Mouse (Mus musculus) CH12.LX (cell line): ENCODE data around the gene Rab40c. TPM values are rescaled to one million over a fixed set of nuclear protein-coding genes. Genes with fewer than 3 reads are reported as not detected.
A peak's percentile ranks its signal among the peaks of the same experiment; 100 is the strongest.

Experiments used
- DNase-seq: peaks from one replicate; pipeline ENCODE4 v3.0.0-alpha.2; 2013; ENCODE audit errors: extremely low read depth
- H3K27ac ChIP-seq: 2 replicates; pipeline ENCODE4 v1.5.1; 2012; ENCODE audit warnings: low read depth, mild to moderate bottlenecking, control low read depth, moderate library complexity; ENCODE audit not compliant: insufficient read depth
- H3K27me3 ChIP-seq: replicated peaks from 2 replicates; pipeline ENCODE3; 2012; ENCODE audit warnings: inconsistent platforms
- H3K36me3 ChIP-seq, 2 experiments: replicated peaks in 1 of 2; 2 replicates each; pipeline versions ENCODE3 to v1.6.1; 2012; ENCODE audit warnings: inconsistent platforms in 1 of 2, low read length in 1 of 2, mild to moderate bottlenecking in 1 of 2, mixed read lengths in 1 of 2, moderate library complexity in 1 of 2; ENCODE audit not compliant: control insufficient read depth in 1 of 2, insufficient read depth in 1 of 2
- H3K4me1 ChIP-seq, 2 experiments: 2 replicates each; pipeline ENCODE4 v1.6.1; 2012; ENCODE audit warnings: inconsistent platforms in 1 of 2, moderate library complexity in 1 of 2; ENCODE audit not compliant: insufficient read depth in 2 of 2, control insufficient read depth in 1 of 2
- H3K4me2 ChIP-seq: 2 replicates; pipeline ENCODE4 v1.6.1; 2012; ENCODE audit warnings: low read depth, mild to moderate bottlenecking, control low read depth; ENCODE audit not compliant: poor library complexity, insufficient read depth, severe bottlenecking
- H3K4me3 ChIP-seq, 3 experiments: fragments of 150-350 bp in 1 of 3; sonication (generic) in 1 of 3; replicated peaks in 1 of 3; 2 replicates each; pipeline versions ENCODE3 to v1.5.1; 2011 to 2012; ENCODE audit warnings: low read depth in 2 of 3, low read length in 2 of 3, mild to moderate bottlenecking in 2 of 3, moderate library complexity in 2 of 3, control low read depth in 1 of 3, improper control_type of control experiment in 1 of 3, inconsistent platforms in 1 of 3, mixed read lengths in 1 of 3; ENCODE audit not compliant: poor library complexity in 1 of 3
- H3K79me2 ChIP-seq: replicated peaks from 2 replicates; pipeline ENCODE4 v1.6.1; 2012; ENCODE audit warnings: mild to moderate bottlenecking, moderate library complexity; ENCODE audit not compliant: control insufficient read depth, poor library complexity, insufficient read depth, severe bottlenecking; ENCODE audit errors: extremely low read depth
- H3K9ac ChIP-seq: 2 replicates; pipeline ENCODE4 v1.6.1; 2012; ENCODE audit warnings: low read depth, mild to moderate bottlenecking, control low read depth, moderate library complexity; ENCODE audit not compliant: insufficient read depth
- H3K9me3 ChIP-seq: replicated peaks from 2 replicates; pipeline ENCODE3; 2012; ENCODE audit warnings: low read length, inconsistent platforms, mixed read lengths
- BHLHE40 ChIP-seq: IDR thresholded peaks from 2 replicates; pipeline ENCODE4 v1.6.1; 2011; ENCODE audit warnings: mild to moderate bottlenecking, low read depth, low read length, improper control_type of control experiment
- CHD1 ChIP-seq: IDR thresholded peaks from 2 replicates; pipeline ENCODE4 v1.6.1; 2012; ENCODE audit warnings: low read depth, low read length, improper control_type of control experiment, inconsistent platforms
- CTCF ChIP-seq, 2 experiments: IDR thresholded peaks in 1 of 2; conservative IDR thresholded peaks in 1 of 2; 2 replicates each; pipeline ENCODE4 v1.5.1; 2011 to 2012; ENCODE audit warnings: low read depth in 2 of 2, low read length in 2 of 2, improper control_type of control experiment in 1 of 2, inconsistent platforms in 1 of 2, mild to moderate bottlenecking in 1 of 2, moderate library complexity in 1 of 2
- E2F4 ChIP-seq: IDR thresholded peaks from 2 replicates; pipeline ENCODE4 v1.6.1; 2011; ENCODE audit warnings: low read depth, low read length, improper control_type of control experiment; ENCODE audit not compliant: insufficient replicate concordance
- ETS1 ChIP-seq: conservative IDR thresholded peaks from 2 replicates; pipeline ENCODE4 v1.6.1; 2012; ENCODE audit warnings: low read depth, mild to moderate bottlenecking, inconsistent platforms, low read length, improper control_type of control experiment, moderate library complexity
- GABPA ChIP-seq: IDR thresholded peaks from 2 replicates; pipeline ENCODE4 v1.6.1; 2012; ENCODE audit warnings: low read depth, low read length, improper control_type of control experiment, inconsistent platforms; ENCODE audit not compliant: insufficient replicate concordance
- IRF4 ChIP-seq: IDR thresholded peaks from 2 replicates; pipeline ENCODE4 v1.6.1; 2014; ENCODE audit warnings: low read depth, mild to moderate bottlenecking, inconsistent platforms, low read length, improper control_type of control experiment
- KAT2A ChIP-seq: IDR thresholded peaks from 2 replicates; pipeline ENCODE4 v1.6.1; 2012; ENCODE audit warnings: low read length, improper control_type of control experiment, inconsistent platforms; ENCODE audit not compliant: insufficient replicate concordance
- MAFK ChIP-seq: IDR thresholded peaks from 2 replicates; pipeline ENCODE4 v1.6.1; 2011; ENCODE audit warnings: low read length, improper control_type of control experiment; ENCODE audit not compliant: insufficient replicate concordance
- MAX ChIP-seq: IDR thresholded peaks from 2 replicates; pipeline ENCODE4 v1.6.1; 2011; ENCODE audit warnings: low read length, improper control_type of control experiment
- MAZ ChIP-seq: IDR thresholded peaks from 2 replicates; pipeline ENCODE4 v1.6.1; 2012; ENCODE audit warnings: low read depth, mild to moderate bottlenecking, inconsistent platforms, low read length, improper control_type of control experiment, moderate library complexity
- MXI1 ChIP-seq: IDR thresholded peaks from 2 replicates; pipeline ENCODE4 v1.6.1; 2011; ENCODE audit warnings: mild to moderate bottlenecking, low read depth, low read length, improper control_type of control experiment
- NRF1 ChIP-seq: IDR thresholded peaks from 2 replicates; pipeline ENCODE4 v1.6.1; 2014; ENCODE audit warnings: low read depth, mild to moderate bottlenecking, inconsistent platforms, low read length, improper control_type of control experiment, moderate library complexity
- PAX5 ChIP-seq: IDR thresholded peaks from 2 replicates; pipeline ENCODE4 v1.6.1; 2012; ENCODE audit warnings: low read length, inconsistent platforms, mixed read lengths
- POLR2A ChIP-seq: IDR thresholded peaks from 2 replicates; pipeline ENCODE4 v1.6.1; 2011; ENCODE audit warnings: low read depth, mild to moderate bottlenecking, improper control_type of control experiment, low read length
- POLR2AphosphoS2 ChIP-seq: IDR thresholded peaks from 2 replicates; pipeline ENCODE4 v1.6.1; 2011; ENCODE audit warnings: low read depth, low read length, improper control_type of control experiment
- RAD21 ChIP-seq: IDR thresholded peaks from 2 replicates; pipeline ENCODE4 v1.6.1; 2011; ENCODE audit warnings: low read depth, mild to moderate bottlenecking, low read length, improper control_type of control experiment, moderate library complexity
- RCOR1 ChIP-seq: conservative IDR thresholded peaks from 2 replicates; pipeline ENCODE4 v1.6.1; 2012; ENCODE audit warnings: low read depth, mild to moderate bottlenecking, inconsistent platforms, low read length, improper control_type of control experiment
- UBTF ChIP-seq: IDR thresholded peaks from 2 replicates; pipeline ENCODE4 v1.6.1; 2012; ENCODE audit warnings: low read depth, mild to moderate bottlenecking, inconsistent platforms, low read length, improper control_type of control experiment, moderate library complexity
- USF1 ChIP-seq: IDR thresholded peaks from 2 replicates; pipeline ENCODE4 v1.6.1; 2014; ENCODE audit warnings: low read depth, mild to moderate bottlenecking, inconsistent platforms, low read length, improper control_type of control experiment
- ZC3H11A ChIP-seq: IDR thresholded peaks from 2 replicates; pipeline ENCODE4 v1.6.1; 2012; ENCODE audit warnings: low read depth, mild to moderate bottlenecking, inconsistent platforms, low read length, improper control_type of control experiment
- ZNF384 ChIP-seq: IDR thresholded peaks from 2 replicates; pipeline ENCODE4 v1.6.1; 2012; ENCODE audit warnings: low read depth, low read length, improper control_type of control experiment, inconsistent platforms
- dilution Hi-C: fragments of 300-500 bp; cut with MboI; formaldehyde crosslinking; loops from 2 replicates; pipeline ENCODE4 v1.14.3; 2020; ENCODE audit warnings: low sequenced_read_pairs; ENCODE audit not compliant: extremely low pct_unique_long_range_greater_than_20kb, extremely low pct_ligation_motif_present
- in situ Hi-C: fragments of 300-500 bp; cut with MboI; formaldehyde crosslinking; loops from 3 replicates; pipeline ENCODE4 v1.14.3; 2019; ENCODE audit warnings: low sequenced_read_pairs, low pct_ligation_motif_present, low pct_unique_long_range_greater_than_20kb, mixed read lengths
- polyA plus RNA-seq: library from polyadenylated mRNA; unstranded; fragments of >175 nt; gene quantifications from 2 replicates; pipeline ENCODE4 v1.2.1, GENCODE M21; 2012; ENCODE audit warnings: low read depth; ENCODE audit not compliant: insufficient read length
- total RNA-seq, 2 experiments: library from RNA; depleted of rRNA; stranded (reverse); fragments of 300-350 nt in 1 of 2; fragments of >200 nt in 1 of 2; gene quantifications; 2 replicates each; pipeline ENCODE4 v1.2.3; 2012 to 2014

Rab40c gene
- total and polyA plus RNA-seq, 3 experiments: 8.0 to 14.4 (median 9.2) TPM

DNA sequence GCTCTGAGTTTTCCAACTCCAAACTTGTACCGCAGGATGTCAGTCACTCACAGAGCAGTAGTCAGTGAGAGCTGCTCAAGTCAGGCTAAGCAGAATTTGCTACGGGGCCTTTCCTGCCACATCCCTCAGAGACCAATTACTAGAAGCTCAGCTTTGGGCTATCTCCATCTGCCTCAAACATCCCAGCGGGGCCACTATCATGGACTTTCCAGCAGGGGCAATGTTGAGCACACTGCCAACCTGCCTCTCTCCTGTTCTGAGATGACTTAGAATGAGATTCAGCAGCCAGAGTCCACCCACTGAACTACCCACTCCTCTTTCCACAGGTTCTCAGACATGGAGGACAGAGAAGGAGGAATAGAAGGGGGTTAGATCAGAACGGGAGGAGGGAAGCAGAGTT is 33.9 kb downstream of the Rab40c start:
- H3K79me2 ChIP-seq: no peaks in the 10 kb centered on the region
- no peak overlapping the region for H3K27ac ChIP-seq
- no peak overlapping the region for H3K4me2 ChIP-seq
- TF ChIP-seq RAD21 (peak; percentile 23), POLR2A (no peak), NRF1 (no peak), CTCF (conservative IDR thresholded peaks at IDR 0.05 in 1 of 2, IDR thresholded peaks at IDR 0.05 in 1 of 2; ENCODE audit: low read depth in 2 of 2, low read length in 2 of 2) (peak; percentile 48 to 66; a peak in 3 of 4 replicates)
- no peak overlapping the region for H3K9ac ChIP-seq
- H3K36me3 ChIP-seq: peaks cover 53 to 95% of the 10 kb centered on the region in 2 experiments
- peaks cover 0 to 5% of the 10 kb centered on the region in 2 experiments; a peak in 1 of 4 replicates for H3K4me1 ChIP-seq
- no peaks in the 10 kb centered on the region for H3K27me3 ChIP-seq
- dilution Hi-C loops: no loop called here
- H3K4me3 ChIP-seq: no peak overlapping the region
- no peaks in the 10 kb centered on the region for H3K9me3 ChIP-seq
- in situ Hi-C loops: no loop called here
- peak; percentile 57 for DNase-seq

DNA sequence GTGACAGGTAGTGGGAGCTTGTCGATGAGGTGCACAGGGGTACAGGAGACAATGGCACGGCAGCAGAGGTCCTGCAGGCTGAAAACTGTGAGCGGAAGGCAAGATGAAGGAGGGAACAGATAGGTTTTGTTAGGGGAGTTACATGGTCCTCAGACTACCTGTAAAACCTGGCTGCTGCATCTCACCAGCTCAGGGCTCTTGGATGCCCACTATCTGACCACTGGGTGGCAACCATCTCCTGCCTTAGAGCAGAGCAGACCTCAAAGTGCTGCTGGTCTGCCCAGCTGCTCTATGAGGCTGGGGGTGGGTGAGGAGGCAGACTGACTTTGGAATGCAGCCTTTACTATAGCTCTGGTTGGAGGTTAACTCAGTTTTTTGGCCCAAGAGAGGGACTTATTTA is 35.7 kb downstream of the Rab40c start:
- Histone ChIP-seq H3K27me3 (no peaks in the 10 kb centered on the region), H3K36me3 (peaks cover 56 to 96% of the 10 kb centered on the region in 2 experiments), H3K27ac (no peak overlapping the region), H3K4me2 (no peak overlapping the region), H3K4me1 (peaks cover 0 to 5% of the 10 kb centered on the region in 2 experiments; a peak in 1 of 4 replicates), H3K4me3 (no peak overlapping the region), H3K9ac (no peak overlapping the region), H3K9me3 (no peaks in the 10 kb centered on the region), H3K79me2 (no peaks in the 10 kb centered on the region)
- in situ Hi-C loops: loop anchor here (5.0 kb wide), 3 partner anchors 33 to 208 kb away; partner anchors contain the start of genes Decr2 and Rab40c
- TF ChIP-seq CTCF (conservative IDR thresholded peaks at IDR 0.05 in 1 of 2, IDR thresholded peaks at IDR 0.05 in 1 of 2; ENCODE audit: low read depth in 2 of 2, low read length in 2 of 2) (peak in 1 of 2 experiments; percentile 36; a peak in 2 of 4 replicates), MAX (no peak), USF1 (no peak), GABPA (no peak)
- no peak for DNase-seq
- dilution Hi-C loops: no loop called here

DNA sequence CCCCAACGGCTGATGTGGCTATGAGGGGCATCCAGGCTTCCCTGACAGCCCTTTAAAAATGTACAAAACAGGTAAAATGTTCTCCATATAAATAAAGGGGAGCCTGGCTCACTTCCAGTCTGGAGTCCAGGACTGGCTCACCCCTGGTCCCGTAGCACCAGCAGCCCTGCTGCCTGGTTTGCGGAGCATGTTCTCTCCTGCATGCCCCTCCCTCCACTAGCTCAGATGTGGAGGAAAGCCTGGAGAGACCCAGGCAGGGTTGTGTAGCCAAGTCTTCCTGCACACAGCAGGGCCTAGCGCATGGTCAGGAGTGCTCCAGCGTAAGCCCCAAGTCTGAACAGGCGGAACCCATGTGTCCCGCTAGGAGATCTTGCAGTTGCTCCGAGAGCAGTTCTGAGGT is 36.3 kb downstream of the Rab40c start:
- H3K36me3 ChIP-seq: peaks cover 61 to 98% of the 10 kb centered on the region in 2 experiments
- no peak overlapping the region for H3K4me2 ChIP-seq
- no peak overlapping the region for H3K27ac ChIP-seq
- no peaks in the 10 kb centered on the region for H3K79me2 ChIP-seq
- H3K9ac ChIP-seq: no peak overlapping the region
- in situ Hi-C loops (loop anchor here (5.0 kb wide), 3 partner anchors 34 to 209 kb away; partner anchors contain the start of genes Decr2 and Rab40c), dilution Hi-C loops (no loop called here)
- no peaks in the 10 kb centered on the region for H3K27me3 ChIP-seq
- DNase-seq: no peak
- H3K4me1 ChIP-seq: peaks cover 0 to 5% of the 10 kb centered on the region in 2 experiments; a peak in 1 of 4 replicates
- H3K9me3 ChIP-seq: no peaks in the 10 kb centered on the region
- no peak overlapping the region for H3K4me3 ChIP-seq
- TF ChIP-seq ZC3H11A (no peak), CHD1 (no peak), USF1 (no peak), MAFK (no peak), PAX5 (no peak), IRF4 (no peak), RAD21 (no peak), ZNF384 (no peak), KAT2A (no peak), POLR2A (no peak), POLR2AphosphoS2 (no peak), E2F4 (no peak), BHLHE40 (no peak), RCOR1 (no peak), MXI1 (no peak), UBTF (no peak), ETS1 (no peak), MAZ (no peak)
